In genomic region chr8:11203260-11204110, GRCm38 (mm10) we compare ENCODE assay signal across 12 mouse cellular contexts.
DNase-seq lines count a peak whose midpoint lies in the region; ATAC-seq and TF ChIP-seq lines count a peak whose summit lies in the region.
"Had no signal": no experiment of that assay in that cellular context is flagged by ENCODE, and none has a peak within 500 bp of the region (broad histone marks: within the 10 kb centered on the region; RNA-seq: fewer than 3 reads in every experiment).

No protein-coding gene starts in this region.

- TF ChIP-seq POLR2A in brain, embryonic 14.5 days (IDR thresholded peaks at IDR 0.05; ENCODE audit: borderline replicate concordance, extremely low read depth, insufficient read depth, insufficient read length, poor library complexity, severe bottlenecking): no peak

- ATAC-seq in neural tube, embryonic 12.5 days (ENCODE audit: low FRiP score, low read depth): peak; percentile 53
- ATAC-seq: intestine, embryonic 15.5 days; liver, postnatal 0 days had no signal

- 67% methylated on average over 12 of the region's 12 CpGs for WGBS in neural tube, embryonic 12.5 days

- DNase-seq in kidney, postnatal 10 days: peak; percentile 35
- no peak for DNase-seq in kidney, adult 8-10 months
- DNase-seq in CD4-positive helper T cell, adult 2 months (ENCODE audit: low read depth, low spot score): peak; percentile 24
- DNase-seq in brain, embryonic 14.5 days (ENCODE audit: low read depth): peak; percentile 52
- DNase-seq in lung, adult 18-20 months: no peak
- DNase-seq in yolk sac, embryonic 10.5 days (ENCODE audit: low spot score): no peak
- DNase-seq: adrenal gland, adult 8-10 months; cerebellum, adult 11-12 months; liver, postnatal 0 days had no signal

- no peaks in the 10 kb centered on the region for H3K36me3 ChIP-seq in neural tube, embryonic 12.5 days

- H3K9ac ChIP-seq in neural tube, embryonic 12.5 days: no peak overlapping the region
- H3K9ac ChIP-seq: intestine, embryonic 15.5 days; liver, postnatal 0 days had no signal

- TF ChIP-seq CTCF in brain, embryonic 14.5 days (IDR thresholded peaks at IDR 0.05; ENCODE audit: borderline replicate concordance, extremely low read depth, insufficient read depth, insufficient read length): no peak

- no peak overlapping the region for H3K4me2 ChIP-seq in neural tube, embryonic 12.5 days (replicated peaks)
- H3K4me2 ChIP-seq: heart, embryonic 11.5 days; intestine, embryonic 15.5 days had no signal

- no peak overlapping the region for H3K4me3 ChIP-seq in neural tube, embryonic 12.5 days
- H3K4me3 ChIP-seq: intestine, embryonic 15.5 days had no signal

- H3K4me1 ChIP-seq in neural tube, embryonic 12.5 days: peaks cover 7% of the 10 kb centered on the region; the same call in 1 of the 2 replicates
- H3K4me1 ChIP-seq: intestine, embryonic 15.5 days had no signal

- peak overlapping the region; percentile 32; the same call in 1 of the 2 replicates for H3K27ac ChIP-seq in neural tube, embryonic 12.5 days
- H3K27ac ChIP-seq: intestine, embryonic 15.5 days had no signal

- no peaks in the 10 kb centered on the region for H3K9me3 ChIP-seq in neural tube, embryonic 12.5 days
- H3K9me3 ChIP-seq: intestine, embryonic 15.5 days had no signal

- no peaks in the 10 kb centered on the region for H3K27me3 ChIP-seq in neural tube, embryonic 12.5 days (replicated peaks)
- H3K27me3 ChIP-seq: intestine, embryonic 15.5 days had no signal

Comparison
In these comparisons a context has a peak if more than half of its experiments do, and no peak if none do; other contexts are left out.
1. DNase-seq: peak in kidney, postnatal 10 days (single experiment), CD4-positive helper T cell, adult 2 months (single experiment) and brain, embryonic 14.5 days (single experiment); none in kidney, adult 8-10 months (0 of 2), lung, adult 18-20 months (0 of 2) and yolk sac, embryonic 10.5 days (single experiment).